Mouse (Mus musculus): ENCODE measurements around the gene Rnf135.
"Not testable (repeated sequence)": the region's sequence is repeated elsewhere in the genome, so short reads cannot be mapped to it uniquely, and the experiment has no call there.

Rnf135 gene

GRCm38 (mm10) chr11:80202296-80202695, 18.6 kb downstream of the Rnf135 start:
- DNase-seq (ENCODE audit: low spot score): no peak

GRCm38 (mm10) chr11:80204037-80204436, 20.4 kb downstream of the Rnf135 start:
- no peak for DNase-seq (ENCODE audit: low spot score)

- no peak for DNase-seq (ENCODE audit: low spot score)
These were observed 21.3 kb downstream of the Rnf135 start for GRCm38 (mm10) chr11:80204941-80205340.

- DNase-seq (ENCODE audit: low spot score): no peak
These were observed 24.8 kb downstream of the Rnf135 start for GRCm38 (mm10) chr11:80208465-80208859.

- peak; percentile 92 for DNase-seq (ENCODE audit: low spot score)
These were observed 25.5 kb downstream of the Rnf135 start, which contains the start of gene Rhot1 for GRCm38 (mm10) chr11:80208860-80209800. Gene Rhot1, plus strand, starts transcription at chr11:80209019.

- DNase-seq (ENCODE audit: low spot score): no peak
These were observed 26.7 kb downstream of the Rnf135 start for GRCm38 (mm10) chr11:80210321-80210720.

GRCm38 (mm10) chr11:80212282-80212681, 28.6 kb downstream of the Rnf135 start:
- no peak for DNase-seq (ENCODE audit: low spot score)

- no peak for DNase-seq (ENCODE audit: low spot score)
These were observed 31.6 kb downstream of the Rnf135 start for GRCm38 (mm10) chr11:80215291-80215690.

GRCm38 (mm10) chr11:80218657-80219293, 35.1 kb downstream of the Rnf135 start:
- DNase-seq (ENCODE audit: low spot score): no peak

- DNase-seq (ENCODE audit: low spot score): not testable (repeated sequence)
These were observed 46.4 kb downstream of the Rnf135 start for GRCm38 (mm10) chr11:80230066-80230465.

GRCm38 (mm10) chr11:80237278-80237677, 53.6 kb downstream of the Rnf135 start:
- DNase-seq (ENCODE audit: low spot score): no peak

GRCm38 (mm10) chr11:80238306-80238705, 54.7 kb downstream of the Rnf135 start:
- DNase-seq (ENCODE audit: low spot score): no peak

- DNase-seq (ENCODE audit: low spot score): no peak
These were observed 63.4 kb downstream of the Rnf135 start for GRCm38 (mm10) chr11:80247026-80247425.

- no peak for DNase-seq (ENCODE audit: low spot score)
These were observed 64.9 kb downstream of the Rnf135 start for GRCm38 (mm10) chr11:80248531-80248930.

Measured in left cerebral cortex, adult 11 months (tissue).